Mouse (Mus musculus): ENCODE data around the gene Ccdc157.
"Not testable (repeated sequence)": the region's sequence is repeated elsewhere in the genome, so short reads cannot be mapped to it uniquely, and the experiment has no call there.

Ccdc157 gene

DNA sequence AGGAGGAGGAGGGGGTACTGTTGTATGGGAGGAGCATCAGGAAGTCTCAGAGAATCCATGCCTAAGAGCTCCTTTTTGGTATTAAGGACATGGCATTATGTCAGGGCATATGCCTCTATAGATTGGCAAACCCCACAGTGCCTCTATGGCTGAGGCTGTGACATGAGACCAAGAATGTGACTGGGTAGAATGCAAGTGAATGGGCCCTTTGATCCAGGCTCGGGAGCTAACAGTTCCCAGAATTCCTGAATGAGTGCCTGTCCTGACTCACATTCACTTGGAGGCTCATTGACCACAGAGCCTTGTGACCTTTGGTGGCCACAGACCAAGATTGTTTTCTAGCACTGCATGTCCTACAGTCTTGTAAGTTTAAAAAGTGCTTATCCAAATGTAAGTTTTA lies 22.0 kb upstream of the Ccdc157 start:
- no peak for DNase-seq

DNA sequence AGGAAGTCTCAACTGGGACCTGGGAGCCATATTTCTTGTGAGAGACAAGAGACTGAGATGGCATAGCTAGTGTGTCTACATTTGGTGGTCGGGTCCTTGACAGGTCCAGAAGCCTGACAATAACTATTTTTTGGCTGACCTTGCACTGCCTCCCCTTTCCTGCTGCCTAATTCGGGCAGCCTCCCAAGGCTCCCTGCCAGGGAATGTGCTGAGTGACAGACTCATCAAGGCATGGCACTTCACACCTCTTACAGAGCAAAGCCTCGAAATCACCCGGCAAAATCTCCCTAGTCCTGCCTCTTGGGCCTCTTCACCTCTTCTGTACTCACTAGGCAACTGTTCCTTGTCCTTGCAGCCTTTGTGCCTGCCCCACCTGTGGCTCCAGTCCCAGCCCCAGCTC lies 17.6 kb upstream of the Ccdc157 start:
- no peak for DNase-seq

DNA sequence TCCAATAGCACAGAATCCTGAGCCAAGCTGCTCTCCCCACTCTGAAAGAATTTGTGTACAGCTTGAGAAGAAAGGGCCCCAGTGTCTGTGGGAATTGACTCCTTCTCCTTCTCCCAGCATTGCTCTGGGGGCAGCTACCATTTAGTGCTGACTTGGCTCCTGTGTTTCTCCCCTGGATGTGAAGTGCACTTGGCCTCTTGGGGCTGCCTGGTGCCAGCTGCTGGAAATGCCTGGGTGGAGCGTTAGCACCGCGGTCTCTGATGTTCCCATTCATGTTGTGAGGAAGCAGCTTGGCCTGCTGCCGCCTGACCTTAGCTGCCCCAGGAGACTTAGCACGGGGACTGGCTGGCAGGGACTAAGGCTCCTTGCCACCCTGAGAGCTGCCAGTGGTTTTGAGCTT lies 14.5 kb upstream of the Ccdc157 start:
- DNase-seq = peak; percentile 39 to 70

DNA sequence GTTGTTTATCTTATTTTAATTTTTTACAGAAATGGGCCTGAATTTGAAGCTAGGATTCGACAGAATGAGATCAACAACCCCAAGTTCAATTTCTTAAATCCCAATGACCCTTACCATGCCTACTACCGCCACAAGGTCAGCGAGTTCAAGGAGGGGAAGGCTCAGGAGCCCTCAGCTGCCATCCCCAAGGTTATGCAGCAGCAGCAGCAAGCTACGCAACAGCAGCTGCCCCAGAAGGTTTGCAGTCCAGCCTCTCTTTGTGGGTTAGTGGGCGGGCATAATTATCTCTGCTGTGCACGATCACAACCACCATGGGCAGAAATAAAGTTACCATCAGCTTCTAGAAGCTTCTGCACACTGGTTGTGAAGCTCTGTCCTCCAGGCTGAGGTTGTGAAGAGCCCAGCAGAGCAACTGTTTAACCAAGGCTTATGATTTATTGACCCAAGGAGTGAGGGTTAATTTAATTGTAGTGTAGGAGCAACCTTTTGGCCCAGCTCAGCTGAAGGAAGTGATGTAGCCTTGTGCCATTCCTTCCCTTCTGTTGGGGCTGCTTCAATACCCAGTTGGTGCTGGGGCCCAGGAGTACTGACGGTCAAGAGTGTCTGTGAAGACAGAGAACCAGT lies 6.5 kb upstream of the Ccdc157 start:
- no peak for DNase-seq

DNA sequence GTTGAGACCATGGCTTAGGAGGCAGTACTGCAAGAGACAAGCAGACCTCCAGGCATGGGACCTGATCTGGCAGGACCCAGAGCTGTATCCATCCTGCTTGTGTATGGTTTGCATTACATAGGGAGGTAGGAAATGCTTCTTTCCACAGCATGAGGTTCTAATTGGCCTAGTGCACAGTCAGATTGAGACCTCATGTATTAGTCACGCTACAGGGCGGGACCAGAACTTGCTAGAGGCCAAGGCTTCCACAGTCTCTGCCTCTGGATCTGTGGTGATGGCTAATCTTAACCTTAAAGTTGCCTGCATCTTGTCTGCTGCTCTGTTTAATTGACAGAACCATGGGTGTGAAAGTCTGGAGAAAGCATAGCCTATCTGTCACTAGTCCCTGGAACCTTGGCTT lies 4.6 kb upstream of the Ccdc157 start:
- DNase-seq = no peak

DNA sequence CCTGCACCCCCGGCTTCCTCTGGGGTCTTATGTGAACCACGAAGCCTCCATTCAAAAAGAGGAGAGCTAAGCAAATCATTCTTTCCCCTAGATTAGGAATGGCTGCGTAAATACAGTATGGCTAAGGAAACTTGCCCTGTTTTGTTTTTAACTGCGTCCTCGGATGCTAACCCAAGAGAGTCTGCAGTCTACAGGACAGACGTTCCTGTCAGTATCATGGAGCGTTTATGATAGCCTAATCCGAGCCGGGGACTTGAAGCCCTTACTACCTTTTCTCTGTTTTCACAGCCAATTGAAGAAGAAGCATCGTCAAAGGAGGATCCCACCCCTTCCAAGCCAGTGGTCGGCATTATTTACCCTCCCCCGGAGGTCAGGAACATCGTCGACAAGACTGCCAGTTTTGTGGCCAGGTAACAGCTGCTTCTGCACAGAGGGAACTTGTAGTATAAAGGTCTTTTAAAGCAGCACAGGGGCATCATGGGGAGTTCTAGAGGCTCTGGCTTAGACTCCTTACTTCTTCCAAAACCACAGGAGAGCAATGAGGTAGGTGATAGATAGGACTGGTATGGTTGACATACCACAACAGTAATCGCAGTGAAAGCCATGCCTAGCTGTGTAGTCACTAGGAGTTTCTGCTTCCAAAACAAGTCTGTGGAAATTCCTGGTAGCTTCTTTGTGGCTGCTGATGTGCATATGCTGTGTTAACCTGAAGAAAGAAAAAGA lies 826 bp upstream of the Ccdc157 start:
- no peak for DNase-seq

DNA sequence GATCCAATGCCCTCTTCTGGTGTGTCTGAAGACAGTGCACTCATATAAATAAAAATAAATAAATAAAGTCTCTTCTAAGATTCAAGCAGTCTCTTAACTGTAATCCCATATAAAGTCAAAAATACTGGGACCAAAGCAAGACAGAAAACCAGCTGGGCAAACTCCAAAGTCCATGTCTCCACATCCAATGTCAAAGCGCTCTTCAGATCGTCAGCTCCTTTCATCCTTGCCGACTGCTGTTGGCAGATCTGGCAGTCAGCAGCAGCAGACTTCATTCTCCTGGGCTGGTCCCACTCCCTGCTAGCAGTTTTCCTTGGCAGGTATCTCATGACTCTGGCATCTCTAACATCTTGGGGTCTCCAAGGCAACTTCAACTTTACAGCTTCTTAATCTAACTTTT lies 1.4 kb downstream of the Ccdc157 start:
- DNase-seq = peak; percentile 34 to 60

DNA sequence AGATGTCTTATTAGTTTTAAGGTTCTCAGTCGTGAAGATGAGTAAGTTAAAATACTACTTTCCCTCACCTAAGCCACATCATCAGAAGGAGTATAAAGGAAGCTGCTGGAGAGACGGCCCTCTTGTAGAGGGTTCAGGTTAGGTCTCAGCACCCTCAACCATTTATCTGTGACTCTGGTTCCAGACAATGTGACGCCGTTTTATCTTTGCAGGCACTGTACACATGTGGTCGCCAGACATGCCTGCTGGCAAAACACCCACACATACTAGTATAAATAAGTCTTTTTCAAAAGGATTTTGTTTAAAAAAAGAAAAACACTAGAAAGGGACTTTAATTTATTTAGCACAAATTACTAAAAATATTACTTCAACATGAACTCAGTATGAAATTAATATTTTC lies 4.5 kb downstream of the Ccdc157 start:
- DNase-seq = no peak

DNA sequence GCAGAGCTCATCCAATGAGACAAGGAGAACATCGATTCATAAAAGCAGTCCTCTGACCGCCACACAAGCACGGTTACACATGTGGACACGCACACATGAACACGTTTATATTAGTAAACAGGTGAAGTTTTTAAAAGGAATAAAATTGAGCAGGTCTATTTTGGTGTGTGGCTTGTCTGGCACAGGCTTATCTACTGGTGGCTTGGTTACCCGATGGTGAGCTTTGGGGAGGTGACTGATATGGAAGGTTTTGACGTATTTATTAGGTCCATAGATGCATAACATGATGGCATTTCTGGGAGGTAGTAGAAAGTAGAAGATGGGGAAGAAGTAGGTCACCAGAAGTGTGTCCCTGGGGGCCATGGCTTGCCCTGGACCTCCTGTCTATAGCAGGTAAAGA lies 6.4 kb downstream of the Ccdc157 start:
- DNase-seq = no peak

DNA sequence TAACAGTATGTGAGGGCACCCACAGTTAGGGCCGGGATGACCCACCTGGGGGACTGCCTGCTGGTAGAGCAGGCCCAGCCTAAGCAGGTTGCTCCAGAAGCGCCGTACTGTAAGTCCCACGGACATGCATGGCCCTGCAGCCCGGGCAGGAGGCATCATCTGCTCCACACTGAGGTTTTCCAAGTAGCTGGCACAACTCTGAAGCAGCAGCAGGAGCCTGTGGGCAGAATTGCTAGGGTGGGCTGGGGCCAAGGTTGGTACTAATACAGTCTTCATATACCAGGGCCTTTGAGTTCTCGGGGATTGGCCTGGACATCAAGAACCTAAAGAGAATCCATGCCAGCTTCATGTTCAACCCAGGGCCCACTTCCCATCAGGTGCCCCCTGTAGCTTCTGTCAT lies 10.2 kb downstream of the Ccdc157 start:
- no peak for DNase-seq

DNA sequence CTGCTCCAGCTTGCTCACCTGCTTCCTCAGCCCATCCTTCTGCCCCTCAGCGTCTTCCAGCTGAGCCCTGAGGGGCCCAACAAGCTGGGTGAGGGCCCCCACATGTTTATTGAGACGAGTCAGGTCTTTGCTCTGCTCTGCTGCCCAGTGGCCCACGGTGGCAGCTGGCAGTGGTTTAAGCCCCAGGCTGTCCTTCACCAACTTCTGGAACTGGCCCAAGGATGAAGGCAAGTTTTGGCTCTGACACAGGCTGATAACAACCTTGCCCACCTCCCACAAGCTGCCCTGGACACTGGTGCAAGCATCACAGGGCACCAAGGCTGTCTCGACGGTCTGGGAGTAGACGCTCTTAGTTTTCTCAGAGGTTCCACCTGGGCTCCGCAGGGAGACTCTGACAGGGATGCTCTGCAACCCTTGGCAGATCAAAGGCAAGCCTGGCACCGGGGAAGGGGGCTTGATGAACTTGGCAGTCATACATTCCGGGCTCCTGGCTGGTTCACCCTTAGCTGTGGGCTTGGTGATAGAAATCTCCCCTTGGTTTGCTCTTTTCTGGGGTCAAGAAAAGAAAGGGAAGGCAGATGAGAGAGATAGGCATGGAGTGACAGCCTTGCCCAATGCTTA lies 11.4 kb downstream of the Ccdc157 start:
- DNase-seq = no peak

DNA sequence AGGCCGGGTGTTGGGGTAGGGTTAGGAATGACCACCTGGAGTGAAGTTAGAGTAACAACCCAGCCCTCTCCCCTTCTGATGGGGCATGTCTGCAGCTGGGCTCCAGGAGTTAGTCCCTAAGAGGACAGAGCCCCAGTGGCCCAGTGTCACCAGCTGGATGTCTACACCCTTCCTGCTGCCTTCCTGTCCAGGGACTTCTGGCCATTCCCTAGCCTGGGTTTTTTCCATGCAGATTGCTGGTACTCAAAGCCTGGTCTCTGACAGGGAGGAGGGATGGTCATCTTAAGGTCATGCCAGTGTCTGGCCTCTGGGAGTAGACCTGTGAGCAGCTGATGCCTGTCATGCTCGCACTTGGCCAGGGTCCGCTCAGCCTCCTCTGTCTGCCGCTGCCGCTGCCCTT lies 12.0 kb downstream of the Ccdc157 start:
- DNase-seq = peak; percentile 52 to 78

DNA sequence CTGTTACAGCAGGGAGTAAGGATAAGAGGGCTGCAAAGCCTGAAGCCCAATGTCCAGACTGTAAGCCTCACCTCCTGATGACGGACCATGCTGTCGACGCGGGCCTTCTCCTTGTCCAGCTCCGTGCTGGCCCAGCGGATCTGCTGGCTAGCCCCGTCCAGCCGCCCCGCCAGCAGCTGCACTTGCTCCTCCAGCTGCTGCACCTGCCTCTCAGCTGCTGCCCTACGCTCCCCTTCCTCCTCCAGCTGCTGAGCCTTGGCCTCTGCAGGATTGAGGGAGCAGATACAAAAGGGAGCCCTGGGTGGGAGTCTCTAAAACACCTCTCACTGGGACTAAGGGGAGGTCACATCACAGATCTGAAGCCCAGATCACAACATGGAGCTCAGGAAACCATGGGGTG lies 13.0 kb downstream of the Ccdc157 start:
- DNase-seq = peak in 1 of 2 experiments; percentile 33

DNA sequence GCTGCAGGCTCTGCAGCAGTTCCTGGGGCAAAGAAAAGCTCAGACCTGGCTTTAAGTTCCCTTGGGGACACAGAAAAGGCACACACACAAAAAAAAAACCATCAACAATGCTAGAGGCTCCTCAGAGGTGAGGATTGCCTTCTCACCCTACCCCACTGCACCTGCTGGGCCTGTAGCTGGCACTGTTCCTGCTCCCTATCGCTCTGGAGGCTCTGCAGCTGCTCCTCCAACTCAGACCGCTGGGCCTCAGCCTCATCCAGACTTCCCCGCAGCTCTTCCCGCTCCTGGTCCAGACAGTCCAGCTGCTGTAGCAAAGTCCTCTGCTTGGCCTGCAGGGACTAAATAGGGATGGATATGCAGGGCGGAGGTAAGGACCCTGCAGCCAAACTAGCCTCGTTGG lies 13.7 kb downstream of the Ccdc157 start:
- peak in 1 of 2 experiments; percentile 35 for DNase-seq

DNA sequence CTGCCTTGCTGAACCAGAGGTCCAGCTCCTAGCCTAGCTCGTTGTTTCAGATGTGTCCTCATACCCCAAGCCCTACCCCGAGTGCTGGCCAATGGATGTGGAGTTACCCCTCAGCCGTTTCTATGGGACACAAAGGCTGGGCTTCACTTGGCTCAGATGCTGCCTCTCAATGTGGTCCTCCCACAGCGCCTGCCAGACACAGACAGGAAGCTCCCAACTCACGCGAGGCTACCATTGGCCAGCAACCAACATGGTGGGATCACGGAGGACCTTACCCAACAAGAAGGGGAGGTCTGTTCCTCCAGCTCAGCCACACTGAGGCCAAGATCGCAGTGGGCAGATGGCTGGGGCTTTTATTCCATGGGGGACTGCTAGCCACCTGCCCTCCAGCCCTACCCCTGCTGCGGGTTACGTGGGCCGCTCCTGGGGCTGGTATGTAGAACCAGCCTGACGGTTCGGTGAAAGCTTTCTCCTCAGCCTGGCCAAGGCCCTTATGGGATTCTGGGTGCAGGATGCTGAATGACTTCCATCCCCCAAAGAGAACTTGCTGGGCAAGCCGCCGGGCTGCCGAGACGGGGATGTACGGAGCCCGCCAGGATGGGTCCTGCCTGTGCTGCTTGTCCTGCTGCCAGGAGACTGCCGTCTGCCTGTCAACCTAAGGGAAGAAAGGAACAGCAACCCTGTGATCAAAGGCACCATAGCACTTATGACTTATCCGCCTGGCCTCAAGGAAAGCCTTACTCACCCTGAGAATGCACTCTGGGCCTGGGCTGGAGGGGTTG lies 16.6 kb downstream of the Ccdc157 start:
- DNase-seq = peak in 1 of 2 experiments; percentile 43

DNA sequence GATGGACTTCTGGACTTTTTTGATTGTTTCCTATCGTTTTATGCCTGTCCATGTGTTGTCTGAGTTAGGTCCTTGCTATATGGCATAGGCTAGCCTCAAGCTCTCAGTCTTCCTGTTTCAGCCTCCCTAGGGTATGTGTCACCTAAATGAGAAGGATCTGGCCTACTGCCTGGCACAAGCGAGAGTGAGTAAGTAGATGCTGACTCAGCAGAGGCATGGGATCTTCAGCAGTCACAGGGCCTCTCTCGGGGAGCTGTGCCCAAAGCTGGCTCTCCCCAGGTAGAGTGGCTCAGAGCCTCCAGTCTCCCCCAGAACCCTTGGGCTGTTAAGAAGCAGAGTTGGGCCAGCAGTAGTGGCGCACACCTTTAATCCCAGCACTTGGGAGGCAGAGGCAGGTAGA lies 17.7 kb downstream of the Ccdc157 start:
- DNase-seq = no peak

DNA sequence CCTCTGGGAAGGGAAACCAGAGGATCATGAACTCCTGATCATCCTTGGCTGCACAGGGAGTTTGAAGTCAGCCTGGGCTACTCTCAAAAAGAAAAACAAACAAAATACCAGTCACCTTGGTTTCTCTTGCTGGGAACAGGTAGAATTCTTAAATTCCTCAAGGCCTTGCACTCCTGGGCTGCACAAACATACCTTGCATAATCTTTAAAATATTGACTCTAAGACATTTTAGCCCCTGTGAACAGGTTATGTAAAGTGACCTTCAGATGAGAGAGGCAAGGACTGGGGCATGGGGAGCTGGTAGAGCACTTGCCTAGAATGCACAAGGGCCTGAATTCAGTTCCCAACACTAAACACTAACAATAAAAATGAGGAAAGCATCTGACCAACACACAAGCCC lies 18.6 kb downstream of the Ccdc157 start:
- no peak for DNase-seq

DNA sequence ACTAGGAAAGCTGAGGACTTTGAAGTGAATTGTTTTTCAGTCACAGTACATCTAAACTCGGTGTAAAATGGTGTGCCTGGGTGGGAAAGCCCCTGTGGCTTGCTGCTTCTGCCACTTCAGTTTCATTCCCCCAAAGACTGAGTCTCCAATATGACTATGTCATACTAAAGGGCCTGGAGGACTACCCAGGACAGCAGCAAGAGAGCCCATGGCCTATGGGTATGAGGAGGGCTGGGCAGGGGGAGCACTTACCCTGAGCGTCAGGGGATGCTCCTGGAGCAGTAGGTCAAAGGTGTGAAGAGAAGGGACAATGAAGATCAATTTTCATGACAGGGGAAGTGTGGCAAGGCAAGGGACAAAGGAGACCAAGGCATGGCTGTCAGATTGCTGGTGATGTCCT lies 21.1 kb downstream of the Ccdc157 start:
- no peak for DNase-seq

DNA sequence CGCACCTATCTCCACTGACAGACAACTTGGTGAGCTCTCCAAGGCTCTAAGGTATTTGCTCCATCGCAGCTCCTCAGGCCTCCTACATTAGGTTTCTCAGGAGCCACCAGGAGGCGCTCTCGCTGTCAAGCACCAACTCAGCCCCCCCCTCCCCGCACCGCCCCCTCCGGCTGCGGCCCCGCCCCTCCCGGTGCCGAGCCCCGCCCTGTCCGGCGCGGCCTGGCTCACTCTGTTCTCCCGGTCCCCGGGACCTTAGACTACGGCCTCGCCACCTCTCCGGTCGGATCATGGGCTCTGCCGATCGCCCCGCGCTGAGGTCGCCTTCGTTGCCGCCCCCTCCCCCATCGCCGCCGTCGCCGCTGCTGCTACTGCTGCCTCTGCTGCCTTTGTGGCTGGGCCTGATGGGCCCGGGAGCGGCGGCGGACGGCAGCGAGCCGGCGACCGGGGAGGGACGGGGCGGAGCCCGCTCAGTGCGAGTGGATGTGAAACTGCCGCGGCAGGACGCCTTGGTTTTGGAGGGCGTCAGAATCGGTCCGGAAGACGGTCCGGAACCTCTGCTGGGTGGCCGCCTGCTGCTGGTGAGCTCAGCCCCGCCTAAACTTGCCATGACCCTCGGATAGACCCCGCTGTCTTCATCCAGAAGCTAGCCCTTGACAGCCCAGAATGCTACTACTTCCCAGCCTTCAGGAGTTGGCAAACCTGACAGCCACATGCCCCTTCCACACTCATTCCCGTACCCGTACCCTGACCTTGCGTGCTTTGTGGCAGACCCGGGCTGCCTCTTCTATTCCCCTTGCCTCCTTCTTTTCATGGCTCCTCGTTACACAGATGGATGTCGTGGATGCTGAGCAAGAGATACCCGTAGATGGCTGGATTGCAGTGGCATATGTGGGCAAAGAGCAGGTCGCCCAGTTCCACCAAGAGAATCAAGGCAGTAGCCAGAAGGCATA lies 24.8 kb downstream of the Ccdc157 start, which contains the start of gene Rnf215:
Rnf215 (plus strand) TSS at position 217 of the 950 bp plus-strand sequence.
- peak; percentile 95 to 97 for DNase-seq

DNA sequence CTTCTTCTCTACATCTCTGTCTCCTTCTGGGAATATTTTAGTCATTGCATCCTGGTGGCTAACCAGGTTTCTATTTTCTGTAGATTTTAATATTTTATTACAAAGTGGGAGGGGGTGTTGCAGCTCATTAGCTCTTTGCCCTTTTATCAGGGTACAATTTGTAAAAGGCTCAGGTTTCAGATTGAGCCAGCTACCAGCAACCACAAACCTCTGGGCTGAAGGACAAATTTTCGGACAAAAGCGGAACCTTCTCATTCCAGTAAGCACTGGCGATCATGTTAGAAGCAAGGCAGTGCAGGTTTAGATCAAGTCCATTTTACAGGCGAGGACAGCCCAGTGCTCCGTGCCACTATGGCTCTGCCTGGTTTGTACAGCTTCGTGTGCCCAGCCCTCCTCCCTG lies 25.7 kb downstream of the Ccdc157 start:
- DNase-seq = no peak

DNA sequence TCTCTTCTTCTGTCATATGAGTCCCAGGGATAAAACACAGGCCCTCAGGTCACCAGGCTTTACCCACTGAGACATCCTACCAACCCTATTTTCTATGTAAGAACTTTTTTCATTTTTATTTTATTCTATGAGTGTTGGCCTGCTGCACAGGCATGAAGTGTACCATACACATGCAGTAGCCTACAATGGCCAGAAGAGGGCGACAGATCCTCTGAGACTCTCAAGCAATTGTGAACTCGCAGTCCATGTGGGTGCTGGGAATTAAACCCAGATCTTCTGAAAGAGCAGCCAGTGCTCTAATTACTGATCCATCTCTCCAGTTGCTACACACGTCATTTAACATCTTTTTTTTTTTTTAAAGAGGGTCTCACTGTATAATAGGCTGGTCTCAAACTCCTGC lies 26.6 kb downstream of the Ccdc157 start:
- peak in 1 of 2 experiments; percentile 31 for DNase-seq

DNA sequence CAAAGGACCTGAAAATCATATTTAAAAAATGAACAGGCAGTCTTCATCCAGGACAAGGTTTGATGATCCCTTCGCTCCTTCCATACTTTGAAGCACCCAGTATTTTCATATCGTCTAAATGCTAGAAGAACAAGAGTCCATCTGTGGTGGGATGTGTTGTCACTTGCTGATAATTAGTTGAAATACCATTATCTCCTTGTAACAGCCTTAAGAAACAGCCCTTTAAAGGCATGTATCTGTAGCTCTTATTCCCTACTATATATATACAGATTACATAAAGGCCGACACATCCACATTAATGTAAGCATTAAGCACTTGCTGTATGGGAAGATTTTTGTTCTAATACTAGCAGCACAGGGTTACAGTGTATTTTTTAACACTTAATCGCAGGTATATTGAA lies 31.6 kb downstream of the Ccdc157 start:
- not testable (repeated sequence) for DNase-seq

Data from kidney, postnatal 25 days (tissue).